Mouse (Mus musculus): Measurements from ENCODE around the gene Slc7a1.

Gene Slc7a1

GRCm38 (mm10) chr5:148399660-148400443 is at the start of gene Slc7a1:
TSS of gene Slc7a1 (minus strand) at chr5:148399904.
- peak; percentile 92 for DNase-seq

- no peak for DNase-seq
Observed at GRCm38 (mm10) chr5:148444974-148445373, 45.3 kb upstream of the Slc7a1 start.

GRCm38 (mm10) chr5:148443734-148444133 is 44.0 kb upstream of the Slc7a1 start:
- DNase-seq = no peak

DNA sequence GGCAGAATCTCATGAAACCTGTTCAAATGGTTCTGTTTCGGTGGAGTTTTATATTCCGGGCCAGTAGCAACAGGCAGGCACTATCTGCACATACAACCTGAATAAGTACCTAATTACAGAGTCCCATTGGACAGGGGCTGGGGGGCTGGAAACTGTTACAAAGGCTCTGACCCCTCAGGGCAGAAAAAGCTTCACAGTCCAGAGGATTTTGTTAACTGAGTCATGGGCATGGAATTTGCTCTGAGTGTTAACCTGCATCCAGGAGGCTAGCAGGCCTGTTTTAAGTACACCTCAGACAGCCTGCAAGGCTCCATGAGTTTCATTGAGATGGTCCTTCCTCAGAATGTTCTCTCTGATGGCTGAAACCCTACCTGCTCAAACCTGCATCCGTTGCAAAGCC is 36.0 kb upstream of the Slc7a1 start:
- no peak for DNase-seq

- no peak for DNase-seq
Observed at GRCm38 (mm10) chr5:148432121-148432520, 32.4 kb upstream of the Slc7a1 start.

DNA sequence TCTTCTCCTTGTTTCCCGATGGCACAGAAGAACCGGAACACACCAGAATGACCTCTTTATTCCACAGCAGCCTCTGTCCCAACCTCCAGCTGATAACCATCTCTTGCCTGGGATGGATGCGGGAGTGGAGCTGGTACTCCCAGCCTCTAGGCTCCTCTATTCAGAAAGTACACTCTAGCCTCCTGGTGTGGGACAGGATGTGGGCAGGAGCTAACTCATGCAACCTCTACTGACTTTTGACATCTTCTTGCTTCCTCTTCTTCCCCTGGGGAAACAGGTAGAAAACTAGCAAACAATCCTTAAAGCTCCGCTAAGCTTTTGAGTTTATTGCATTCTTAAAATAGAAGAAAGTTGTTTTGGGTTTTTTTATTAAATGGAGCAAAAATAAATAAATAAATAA is 29.1 kb upstream of the Slc7a1 start:
- no peak for DNase-seq

GRCm38 (mm10) chr5:148425136-148425535 is 25.4 kb upstream of the Slc7a1 start:
- no peak for DNase-seq

- DNase-seq = no peak
Observed at GRCm38 (mm10) chr5:148421326-148421725, 21.6 kb upstream of the Slc7a1 start.

GRCm38 (mm10) chr5:148419112-148419526 is 19.4 kb upstream of the Slc7a1 start:
- no peak for DNase-seq

- DNase-seq = no peak
Observed at GRCm38 (mm10) chr5:148418436-148418835, 18.7 kb upstream of the Slc7a1 start.

DNA sequence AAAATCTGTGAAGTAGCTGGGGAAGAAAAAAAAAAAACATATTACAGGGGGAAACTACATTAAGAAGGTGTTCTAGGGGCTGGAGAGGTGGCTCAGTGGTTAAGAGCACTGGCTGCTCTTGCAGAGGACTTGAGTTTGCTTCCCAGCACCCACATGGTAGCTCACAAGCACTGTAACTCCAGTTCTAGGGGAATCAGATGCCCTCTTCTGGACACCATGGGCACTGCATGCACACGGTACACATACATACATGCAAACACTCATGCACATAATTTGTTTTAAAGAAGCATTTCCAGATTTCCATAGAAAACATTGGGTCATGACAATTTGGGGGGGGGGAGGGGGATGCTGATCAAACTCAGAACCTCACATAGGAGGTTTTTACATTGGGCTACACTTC is 18.1 kb upstream of the Slc7a1 start:
- DNase-seq = no peak

GRCm38 (mm10) chr5:148416461-148416860 is 16.8 kb upstream of the Slc7a1 start:
- no peak for DNase-seq

GRCm38 (mm10) chr5:148414233-148414632 is 14.5 kb upstream of the Slc7a1 start:
- no peak for DNase-seq

- no peak for DNase-seq
Observed at GRCm38 (mm10) chr5:148412504-148412903, 12.8 kb upstream of the Slc7a1 start.

- DNase-seq = no peak
Observed at GRCm38 (mm10) chr5:148409465-148409864, 9.8 kb upstream of the Slc7a1 start.

- no peak for DNase-seq
Observed at GRCm38 (mm10) chr5:148406913-148407312, 7.2 kb upstream of the Slc7a1 start.

- no peak for DNase-seq
Observed at GRCm38 (mm10) chr5:148404548-148404947, 4.8 kb upstream of the Slc7a1 start.

DNA sequence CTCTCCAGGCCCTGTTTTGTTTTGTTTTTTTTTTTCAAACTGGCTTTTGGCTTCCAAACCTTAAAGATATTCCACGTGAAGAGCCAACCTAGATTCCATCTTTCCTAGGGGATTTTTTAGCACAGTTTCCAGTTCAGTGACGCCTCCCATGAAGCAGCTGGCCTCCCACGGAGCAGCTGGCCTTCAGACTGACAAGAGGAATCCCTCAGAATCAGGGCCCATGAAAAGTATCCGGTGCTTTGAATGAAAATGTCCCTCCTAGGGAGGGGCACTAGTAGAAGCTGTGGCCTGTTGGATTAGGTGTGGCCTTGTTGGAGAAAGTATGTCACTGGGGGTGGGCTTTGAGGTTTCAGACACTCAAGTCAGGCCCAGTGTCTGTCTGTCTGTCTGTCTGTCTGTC is 2.9 kb upstream of the Slc7a1 start:
- no peak for DNase-seq

GRCm38 (mm10) chr5:148398766-148399659 is 691 bp downstream of the Slc7a1 start:
- no peak for DNase-seq

GRCm38 (mm10) chr5:148398451-148398765 is 1.3 kb downstream of the Slc7a1 start:
- no peak for DNase-seq

- no peak for DNase-seq
Observed at GRCm38 (mm10) chr5:148397911-148398310, 1.8 kb downstream of the Slc7a1 start.

DNA sequence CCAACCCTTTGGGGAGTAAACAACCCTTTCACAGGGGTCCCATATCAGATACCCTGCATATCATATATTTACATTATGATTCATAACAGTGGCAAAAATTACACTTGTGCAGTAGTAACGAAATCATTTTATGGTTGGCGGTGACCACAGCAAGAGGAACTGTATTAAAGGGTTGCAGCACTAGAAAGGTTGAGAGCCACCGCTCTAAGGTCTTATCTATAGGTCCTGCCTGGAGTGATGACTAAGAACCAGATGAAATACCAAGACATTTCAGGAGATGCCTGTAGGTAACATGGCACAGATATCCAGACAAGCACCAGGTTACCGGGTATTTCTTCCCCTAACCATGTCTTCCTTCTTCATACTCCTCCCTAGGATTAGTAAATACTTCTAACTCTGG is 2.3 kb downstream of the Slc7a1 start:
- no peak for DNase-seq

DNA sequence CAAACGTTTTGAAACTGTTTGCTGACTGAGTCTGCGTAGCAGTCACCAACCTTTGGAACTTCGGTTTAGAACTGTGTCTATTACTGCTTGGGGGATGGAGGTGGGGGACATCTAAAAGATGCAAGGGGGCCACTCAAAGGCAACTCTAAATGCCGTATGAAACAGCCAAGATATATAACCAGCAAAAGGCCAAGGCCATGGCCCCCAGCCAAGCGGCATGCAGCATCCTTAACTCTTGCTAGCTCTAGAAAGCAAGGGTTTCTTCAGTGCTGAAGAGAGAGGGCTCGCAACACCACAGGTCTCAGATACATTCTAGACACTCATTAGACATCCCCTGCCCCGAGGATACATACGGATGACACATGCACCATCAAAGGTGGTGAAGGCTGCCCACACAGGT is 6.4 kb downstream of the Slc7a1 start:
- DNase-seq = no peak

DNA sequence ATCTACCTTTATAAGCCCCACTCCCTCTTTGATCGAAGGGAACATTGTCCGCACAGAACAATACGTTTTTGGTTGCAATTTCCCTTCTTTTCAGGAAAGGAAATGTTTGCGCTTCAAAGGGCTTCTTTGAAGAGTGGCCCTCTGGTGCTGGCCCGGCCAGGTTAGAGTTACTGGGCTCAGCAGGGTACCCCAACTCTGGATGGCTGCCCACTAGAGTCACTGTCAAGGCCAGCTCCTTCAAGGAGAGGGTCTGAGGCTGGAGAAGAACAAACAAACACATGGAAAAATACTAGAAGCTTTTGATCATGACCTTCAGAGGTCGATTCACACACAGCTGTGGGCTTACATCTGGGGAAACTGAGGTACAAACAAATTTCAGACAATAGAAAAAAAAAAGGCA is 6.9 kb downstream of the Slc7a1 start:
- no peak for DNase-seq
